Mouse (Mus musculus) liver, postnatal 0 days (tissue): ENCODE results near the gene Ints3.
"Not testable (repeated sequence)": the region's sequence is repeated elsewhere in the genome, so short reads cannot be mapped to it uniquely, and the experiment has no call there.

Experiments
- CTCF ChIP-seq: sonication (generic); IDR thresholded peaks from 2 replicates; pipeline ENCODE4 v1.5.1; 2016; ENCODE audit warnings: antibody characterized with exemption, low read depth
- EP300 ChIP-seq: IDR thresholded peaks from 2 replicates; pipeline ENCODE4 v1.6.1; 2016; ENCODE audit warnings: antibody characterized with exemption, low read depth, mild to moderate bottlenecking

DNA sequence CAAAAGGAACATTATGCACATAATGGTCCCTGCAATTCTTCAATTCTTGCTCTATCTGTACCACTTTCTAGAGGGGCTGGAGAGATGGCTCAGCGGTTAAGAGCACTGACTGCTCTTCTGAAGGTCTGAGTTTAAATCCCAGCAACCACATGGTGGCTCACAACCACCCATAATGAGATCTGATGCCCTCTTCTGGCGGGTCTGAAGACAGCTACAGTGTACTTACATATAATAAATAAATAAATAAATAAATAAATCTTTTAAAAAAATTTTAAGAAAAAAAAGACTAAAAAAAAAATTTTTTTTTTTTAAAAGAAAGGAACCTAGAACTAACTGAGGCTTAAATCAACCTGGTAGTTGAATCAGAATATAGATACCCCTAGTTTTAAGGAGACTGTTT is 90.6 kb downstream of the Ints3 start:
- TF ChIP-seq CTCF: peak; percentile 24; the same call in 1 of the 2 replicates
- TF ChIP-seq EP300: not testable (repeated sequence)
